Mouse (Mus musculus): ENCODE results near the gene Ip6k2. TPM values are rescaled to one million over a fixed set of nuclear protein-coding genes. Genes with fewer than 3 reads are reported as not detected.

Ip6k2 gene
- total and polyA plus RNA-seq, 3 experiments: 33.6 to 43.8 (median 39.0) TPM

DNA sequence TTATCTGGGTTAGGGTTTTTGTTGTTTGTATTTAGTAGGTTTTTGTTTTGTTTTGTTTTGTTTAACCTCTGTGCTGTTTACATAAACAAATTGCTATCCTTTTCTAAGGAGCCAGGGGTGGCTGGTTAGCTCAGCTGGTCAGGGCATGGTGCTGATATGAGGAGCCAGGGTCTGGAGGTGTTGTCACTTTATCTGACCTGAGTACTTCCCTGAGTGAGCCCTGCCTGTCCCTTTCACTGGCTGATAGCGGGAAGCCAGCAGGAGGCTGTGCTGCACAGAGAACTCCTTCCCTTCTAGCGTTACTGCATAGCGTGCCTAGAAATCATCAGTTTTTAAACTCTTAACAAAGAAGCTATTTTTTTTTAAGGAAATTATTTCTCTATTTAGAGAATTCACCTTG lies 35.9 kb upstream of the Ip6k2 start:
- no peak for TF ChIP-seq GATA1 (IDR thresholded peaks at IDR 0.05; ENCODE audit: borderline replicate concordance, low read length)
- no peak for TF ChIP-seq POLR2AphosphoS5 (IDR thresholded peaks at IDR 0.05; ENCODE audit: insufficient replicate concordance, low read depth, low read length)
- no peak for TF ChIP-seq GATA2 (IDR thresholded peaks at IDR 0.05; ENCODE audit: borderline replicate concordance, low read depth, low read length)
- no peak for TF ChIP-seq TAL1 (conservative IDR thresholded peaks at IDR 0.05; ENCODE audit: low read depth, low read length)
- no peak for TF ChIP-seq CTCF (IDR thresholded peaks at IDR 0.05; ENCODE audit: low read depth, low read length)
- Histone ChIP-seq H3K4me3 (ENCODE audit: low read depth, low read length) (no peak overlapping the region), H3K27me3 (ENCODE audit: insufficient read depth, low read length) (peaks cover 12% of the 10 kb centered on the region; the same call in 1 of the 2 replicates), H3K9me3 (replicated peaks) (no peaks in the 10 kb centered on the region), H3K36me3 (replicated peaks) (no peaks in the 10 kb centered on the region), H3K4me1 (ENCODE audit: insufficient read depth, low read depth, low read length) (no peaks in the 10 kb centered on the region)
- ATAC-seq (ENCODE audit: extremely low read depth, insufficient number of reproducible peaks, low FRiP score, poor library complexity, severe bottlenecking): no peak
- DNase-seq (ENCODE audit: low spot score): no peak

DNA sequence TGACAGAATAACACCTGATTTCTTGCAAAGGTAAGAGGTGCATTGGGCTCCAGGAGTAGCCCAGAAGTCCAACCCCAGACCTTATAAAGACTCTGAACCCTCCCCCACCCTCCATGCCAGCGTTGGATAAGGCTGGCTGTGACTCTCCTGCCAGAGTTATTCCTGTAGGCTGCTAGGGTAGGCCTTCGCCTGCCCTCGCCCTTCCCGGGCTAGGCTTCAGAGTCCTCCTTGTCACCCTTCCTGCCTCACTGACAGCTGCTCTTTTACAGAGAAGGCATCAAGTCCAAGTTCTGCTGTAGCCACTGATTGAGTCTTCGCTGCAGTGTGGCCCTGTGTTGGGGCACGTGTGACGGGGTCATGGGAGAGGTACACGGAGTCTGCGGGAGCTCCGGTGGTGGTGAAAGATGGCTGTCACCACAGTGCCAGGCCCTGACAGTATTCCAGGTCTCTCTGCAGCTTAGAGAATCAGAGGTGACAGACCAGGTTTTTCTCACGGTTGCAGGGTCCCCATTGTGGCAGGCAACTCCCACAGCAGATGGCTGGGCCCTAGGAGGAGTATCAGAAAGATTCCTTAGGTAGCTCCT lies 34.9 kb upstream of the Ip6k2 start:
- ATAC-seq (ENCODE audit: extremely low read depth, insufficient number of reproducible peaks, low FRiP score, poor library complexity, severe bottlenecking) (no peak), DNase-seq (ENCODE audit: low spot score) (no peak)
- no peak overlapping the region for H3K4me3 ChIP-seq (ENCODE audit: low read depth, low read length)
- H3K9me3 ChIP-seq (replicated peaks): no peaks in the 10 kb centered on the region
- TF ChIP-seq CTCF (IDR thresholded peaks at IDR 0.05; ENCODE audit: low read depth, low read length): no peak
- TF ChIP-seq TAL1 (conservative IDR thresholded peaks at IDR 0.05; ENCODE audit: low read depth, low read length): no peak
- TF ChIP-seq POLR2AphosphoS5 (IDR thresholded peaks at IDR 0.05; ENCODE audit: insufficient replicate concordance, low read depth, low read length): no peak
- TF ChIP-seq GATA2 (IDR thresholded peaks at IDR 0.05; ENCODE audit: borderline replicate concordance, low read depth, low read length): no peak
- no peak for TF ChIP-seq GATA1 (IDR thresholded peaks at IDR 0.05; ENCODE audit: borderline replicate concordance, low read length)
- H3K27me3 ChIP-seq (ENCODE audit: insufficient read depth, low read length): peaks cover 12% of the 10 kb centered on the region; the same call in 1 of the 2 replicates
- H3K36me3 ChIP-seq (replicated peaks): no peaks in the 10 kb centered on the region
- peaks cover 4% of the 10 kb centered on the region for H3K4me1 ChIP-seq (ENCODE audit: insufficient read depth, low read depth, low read length)

DNA sequence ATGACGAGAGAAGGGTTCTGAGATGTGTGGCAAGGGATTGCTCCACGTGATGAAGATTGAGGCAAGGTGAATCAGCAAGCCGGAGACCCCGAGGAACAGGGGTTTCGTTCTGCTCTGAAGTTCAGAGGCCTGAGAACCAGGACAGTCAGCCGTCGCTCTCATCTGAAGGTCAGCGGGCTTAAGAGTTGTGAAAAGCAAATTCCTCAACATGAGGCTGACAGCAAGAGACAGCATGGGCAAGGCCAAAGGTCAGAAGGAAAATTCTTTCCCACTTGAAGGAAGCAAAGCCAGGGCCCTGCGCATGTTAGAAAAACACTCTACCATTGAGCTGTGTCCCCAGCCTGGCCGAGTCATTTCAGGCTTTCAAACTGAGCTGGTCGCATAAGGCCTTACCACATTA lies 33.0 kb upstream of the Ip6k2 start:
- Histone ChIP-seq H3K9me3 (replicated peaks) (no peaks in the 10 kb centered on the region), H3K4me3 (ENCODE audit: low read depth, low read length) (no peak overlapping the region), H3K4me1 (ENCODE audit: insufficient read depth, low read depth, low read length) (peaks cover 4% of the 10 kb centered on the region), H3K36me3 (replicated peaks) (no peaks in the 10 kb centered on the region), H3K27me3 (ENCODE audit: insufficient read depth, low read length) (peaks cover 24% of the 10 kb centered on the region)
- ATAC-seq (ENCODE audit: extremely low read depth, insufficient number of reproducible peaks, low FRiP score, poor library complexity, severe bottlenecking): no peak
- TF ChIP-seq POLR2AphosphoS5 (IDR thresholded peaks at IDR 0.05; ENCODE audit: insufficient replicate concordance, low read depth, low read length) (no peak), CTCF (IDR thresholded peaks at IDR 0.05; ENCODE audit: low read depth, low read length) (no peak), GATA2 (IDR thresholded peaks at IDR 0.05; ENCODE audit: borderline replicate concordance, low read depth, low read length) (no peak), TAL1 (conservative IDR thresholded peaks at IDR 0.05; ENCODE audit: low read depth, low read length) (no peak), GATA1 (IDR thresholded peaks at IDR 0.05; ENCODE audit: borderline replicate concordance, low read length) (no peak)
- DNase-seq (ENCODE audit: low spot score): no peak

DNA sequence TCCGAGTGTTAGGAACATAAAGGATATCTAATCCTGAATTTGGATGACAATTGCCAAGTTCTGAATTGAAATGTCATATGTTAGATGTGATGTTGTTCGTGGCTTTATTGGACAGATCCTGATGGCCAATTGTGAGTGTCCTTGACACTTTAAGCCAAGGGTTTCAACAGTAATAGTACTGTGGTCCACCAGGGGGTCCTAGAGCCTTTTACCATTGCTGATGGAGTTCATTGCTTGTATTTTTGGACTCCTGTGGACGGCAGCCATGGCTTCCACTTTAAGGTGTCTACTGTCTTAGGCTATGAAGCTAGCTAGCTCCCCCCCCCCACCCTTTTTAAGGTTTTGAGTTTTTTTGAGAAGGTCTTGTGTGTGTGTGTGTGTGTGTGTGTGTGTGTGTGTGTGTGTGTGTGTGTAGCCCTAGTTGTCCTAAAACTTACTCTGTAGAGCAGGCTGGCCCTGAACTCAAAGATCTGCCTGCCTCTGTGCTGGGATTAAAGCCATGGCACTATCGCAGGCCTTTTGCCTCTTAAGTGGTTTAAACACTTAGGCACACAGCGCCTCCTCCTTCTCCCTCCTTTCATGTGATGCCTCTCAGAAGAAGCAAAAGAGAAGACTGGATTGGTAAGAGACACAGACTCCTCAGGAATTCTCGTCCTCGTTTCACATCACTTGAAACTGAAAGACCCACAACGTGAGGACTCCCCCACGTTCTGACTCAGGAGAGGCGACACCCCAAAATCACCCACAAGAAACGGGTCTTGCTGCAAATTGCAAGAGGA lies 31.3 kb upstream of the Ip6k2 start:
- DNase-seq (ENCODE audit: low spot score) (no peak), ATAC-seq (ENCODE audit: extremely low read depth, insufficient number of reproducible peaks, low FRiP score, poor library complexity, severe bottlenecking) (no peak)
- TF ChIP-seq GATA2 (IDR thresholded peaks at IDR 0.05; ENCODE audit: borderline replicate concordance, low read depth, low read length) (no peak), TAL1 (conservative IDR thresholded peaks at IDR 0.05; ENCODE audit: low read depth, low read length) (no peak), POLR2AphosphoS5 (IDR thresholded peaks at IDR 0.05; ENCODE audit: insufficient replicate concordance, low read depth, low read length) (no peak), CTCF (IDR thresholded peaks at IDR 0.05; ENCODE audit: low read depth, low read length) (no peak), GATA1 (IDR thresholded peaks at IDR 0.05; ENCODE audit: borderline replicate concordance, low read length) (no peak)
- Histone ChIP-seq H3K4me3 (ENCODE audit: low read depth, low read length) (no peak overlapping the region), H3K4me1 (ENCODE audit: insufficient read depth, low read depth, low read length) (peaks cover 4% of the 10 kb centered on the region), H3K9me3 (replicated peaks) (no peaks in the 10 kb centered on the region), H3K27me3 (ENCODE audit: insufficient read depth, low read length) (peaks cover 20% of the 10 kb centered on the region), H3K36me3 (replicated peaks) (no peaks in the 10 kb centered on the region)

DNA sequence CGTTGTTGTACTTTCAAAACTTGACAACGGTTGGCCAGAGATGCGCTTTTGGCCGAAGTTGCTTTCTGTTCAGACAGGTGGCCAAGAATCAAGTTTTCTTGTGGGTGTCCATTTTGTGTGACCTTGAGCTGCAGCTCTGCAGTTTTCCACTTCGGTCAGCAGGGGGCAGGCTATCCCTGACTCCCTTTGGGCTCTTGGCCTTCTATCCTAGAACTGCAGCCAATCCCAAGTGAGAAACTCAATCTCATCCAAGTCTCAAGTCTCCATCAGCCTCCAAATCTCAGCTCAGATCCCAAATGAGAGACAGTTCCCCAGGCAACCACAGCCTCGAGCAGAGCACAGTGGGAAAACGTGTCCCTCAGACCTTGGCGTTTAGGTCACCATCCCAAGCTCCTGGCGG lies 30.3 kb upstream of the Ip6k2 start:
- TF ChIP-seq POLR2AphosphoS5 (IDR thresholded peaks at IDR 0.05; ENCODE audit: insufficient replicate concordance, low read depth, low read length) (no peak), TAL1 (conservative IDR thresholded peaks at IDR 0.05; ENCODE audit: low read depth, low read length) (no peak), CTCF (IDR thresholded peaks at IDR 0.05; ENCODE audit: low read depth, low read length) (peak; percentile 67)
- no peaks in the 10 kb centered on the region for H3K36me3 ChIP-seq (replicated peaks)
- no peaks in the 10 kb centered on the region for H3K9me3 ChIP-seq (replicated peaks)
- DNase-seq (ENCODE audit: low spot score): peak; percentile 34
- no peak overlapping the region for H3K4me3 ChIP-seq (ENCODE audit: low read depth, low read length)
- H3K4me1 ChIP-seq (ENCODE audit: insufficient read depth, low read depth, low read length): peaks cover 4% of the 10 kb centered on the region
- no peak for ATAC-seq (ENCODE audit: extremely low read depth, insufficient number of reproducible peaks, low FRiP score, poor library complexity, severe bottlenecking)
- H3K27me3 ChIP-seq (ENCODE audit: insufficient read depth, low read length): peaks cover 20% of the 10 kb centered on the region

DNA sequence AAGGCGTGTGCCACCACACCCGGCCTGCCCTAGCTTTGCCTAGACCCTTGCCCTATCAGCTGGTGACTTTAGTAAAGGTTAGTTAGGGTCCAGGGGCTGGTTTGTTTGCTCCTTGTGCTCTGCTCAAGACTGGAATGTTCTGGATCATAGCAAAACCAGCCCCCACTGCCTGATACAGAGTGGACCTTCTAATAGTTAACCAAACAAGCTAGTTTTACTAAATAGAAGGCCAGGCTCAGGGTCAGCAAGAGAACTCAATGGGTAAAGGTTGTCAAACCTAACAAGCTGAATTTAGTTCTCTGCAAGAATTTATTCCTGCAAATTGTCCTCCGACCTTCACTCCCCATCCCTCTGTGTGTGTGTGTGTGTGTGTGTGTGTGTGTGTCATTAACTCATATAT lies 29.6 kb upstream of the Ip6k2 start:
- no peak for ATAC-seq (ENCODE audit: extremely low read depth, insufficient number of reproducible peaks, low FRiP score, poor library complexity, severe bottlenecking)
- TF ChIP-seq POLR2AphosphoS5 (IDR thresholded peaks at IDR 0.05; ENCODE audit: insufficient replicate concordance, low read depth, low read length) (no peak), GATA2 (IDR thresholded peaks at IDR 0.05; ENCODE audit: borderline replicate concordance, low read depth, low read length) (no peak), GATA1 (IDR thresholded peaks at IDR 0.05; ENCODE audit: borderline replicate concordance, low read length) (no peak), CTCF (IDR thresholded peaks at IDR 0.05; ENCODE audit: low read depth, low read length) (no peak), TAL1 (conservative IDR thresholded peaks at IDR 0.05; ENCODE audit: low read depth, low read length) (no peak)

More for the DNA sequence above, 29.6 kb upstream of the Ip6k2 start:
- H3K27me3 ChIP-seq (ENCODE audit: insufficient read depth, low read length): peaks cover 16% of the 10 kb centered on the region
- no peak for DNase-seq (ENCODE audit: low spot score)
- H3K36me3 ChIP-seq (replicated peaks): no peaks in the 10 kb centered on the region
- H3K9me3 ChIP-seq (replicated peaks): no peaks in the 10 kb centered on the region
- H3K4me1 ChIP-seq (ENCODE audit: insufficient read depth, low read depth, low read length): peaks cover 4% of the 10 kb centered on the region
- no peak overlapping the region for H3K4me3 ChIP-seq (ENCODE audit: low read depth, low read length)
